Mouse (Mus musculus) heart, postnatal 0 days (tissue): ENCODE results near the gene Ostf1. TPM values are rescaled to one million over a fixed set of nuclear protein-coding genes. Genes with fewer than 3 reads are reported as not detected.
A peak's percentile ranks its signal among the peaks of the same experiment; 100 is the strongest.

Source experiments
- ATAC-seq: fragments of 200-750 bp; cut with Nextera tagmentation; 2 replicates; pipeline ENCODE4 v1.8.0; 2017; ENCODE audit warnings: low read depth, moderate number of reproducible peaks, moderate library complexity; ENCODE audit not compliant: insufficient read depth
- DNase-seq: peaks from one replicate; pipeline ENCODE4 v3.0.0-alpha.2; 2016; ENCODE audit warnings: low spot score
- H3K27ac ChIP-seq: fragments of 300-500 bp; sonication (generic); 2 replicates; pipeline ENCODE4 v1.5.1; 2014; ENCODE audit warnings: low read depth, mild to moderate bottlenecking
- H3K27me3 ChIP-seq: fragments of 300-500 bp; sonication (generic); 2 replicates; pipeline ENCODE4 v1.6.1; 2014; ENCODE audit warnings: low read length, mixed read lengths; ENCODE audit not compliant: control insufficient read depth, insufficient read depth
- H3K36me3 ChIP-seq: fragments of 300-500 bp; sonication (generic); replicated peaks from 2 replicates; pipeline ENCODE4 v1.6.1; 2014; ENCODE audit warnings: low read length, mixed read lengths; ENCODE audit not compliant: control insufficient read depth, insufficient read depth
- H3K4me1 ChIP-seq: fragments of 300-500 bp; sonication (generic); 2 replicates; pipeline ENCODE4 v1.6.1; 2014; ENCODE audit warnings: antibody characterized with exemption; ENCODE audit not compliant: control insufficient read depth, insufficient read depth
- H3K4me2 ChIP-seq: fragments of 300-500 bp; sonication (generic); 2 replicates; pipeline ENCODE4 v1.6.1; 2014; ENCODE audit warnings: low read depth, mild to moderate bottlenecking, low read length, moderate library complexity
- H3K4me3 ChIP-seq: fragments of 300-500 bp; sonication (generic); 2 replicates; pipeline ENCODE4 v1.5.1; 2014; ENCODE audit warnings: low read depth, low read length
- H3K9ac ChIP-seq: fragments of 300-500 bp; sonication (generic); replicated peaks from 2 replicates; pipeline ENCODE4 v1.6.1; 2014; ENCODE audit warnings: low read depth, low read length, mixed read lengths
- H3K9me3 ChIP-seq: fragments of 300-500 bp; sonication (generic); replicated peaks from 2 replicates; pipeline ENCODE4 v1.6.1; 2016; ENCODE audit warnings: low read length; ENCODE audit not compliant: control insufficient read depth
- CTCF ChIP-seq: IDR thresholded peaks from 2 replicates; pipeline ENCODE4 v1.5.1; 2016; ENCODE audit warnings: antibody characterized with exemption, control low read depth, low read depth
- EP300 ChIP-seq: IDR thresholded peaks from 2 replicates; pipeline ENCODE4 v1.6.1; 2016; ENCODE audit warnings: antibody characterized with exemption, low read depth
- WGBS: fragments of 180-500 bp; shearing (Covaris S2); extraction: QIAGEN DNeasy Blood & Tissue Kit; methylation state at CpG from one replicate; pipeline ENCODE4 v1.1.7; 2014; 5-methylcytosine and 5-hydroxymethylcytosine counted together
- polyA plus RNA-seq: library from polyadenylated mRNA; unstranded; fragments of >200 nt; fragmentation: Nextera tagmentation; extraction: Ambion mirVana; gene quantifications from 2 replicates; pipeline ENCODE4 v1.2.1, GENCODE M21; 2015
- total RNA-seq: library from RNA; depleted of rRNA; stranded (reverse); fragments of >200 nt; gene quantifications from 2 replicates; pipeline ENCODE4 v1.2.3, GENCODE M21; 2014; ENCODE audit warnings: low replicate concordance; rRNA removed

Ostf1 gene
- total and polyA plus RNA-seq, 2 experiments from 2014 or later, result 82.7 to 89.3 TPM

DNA sequence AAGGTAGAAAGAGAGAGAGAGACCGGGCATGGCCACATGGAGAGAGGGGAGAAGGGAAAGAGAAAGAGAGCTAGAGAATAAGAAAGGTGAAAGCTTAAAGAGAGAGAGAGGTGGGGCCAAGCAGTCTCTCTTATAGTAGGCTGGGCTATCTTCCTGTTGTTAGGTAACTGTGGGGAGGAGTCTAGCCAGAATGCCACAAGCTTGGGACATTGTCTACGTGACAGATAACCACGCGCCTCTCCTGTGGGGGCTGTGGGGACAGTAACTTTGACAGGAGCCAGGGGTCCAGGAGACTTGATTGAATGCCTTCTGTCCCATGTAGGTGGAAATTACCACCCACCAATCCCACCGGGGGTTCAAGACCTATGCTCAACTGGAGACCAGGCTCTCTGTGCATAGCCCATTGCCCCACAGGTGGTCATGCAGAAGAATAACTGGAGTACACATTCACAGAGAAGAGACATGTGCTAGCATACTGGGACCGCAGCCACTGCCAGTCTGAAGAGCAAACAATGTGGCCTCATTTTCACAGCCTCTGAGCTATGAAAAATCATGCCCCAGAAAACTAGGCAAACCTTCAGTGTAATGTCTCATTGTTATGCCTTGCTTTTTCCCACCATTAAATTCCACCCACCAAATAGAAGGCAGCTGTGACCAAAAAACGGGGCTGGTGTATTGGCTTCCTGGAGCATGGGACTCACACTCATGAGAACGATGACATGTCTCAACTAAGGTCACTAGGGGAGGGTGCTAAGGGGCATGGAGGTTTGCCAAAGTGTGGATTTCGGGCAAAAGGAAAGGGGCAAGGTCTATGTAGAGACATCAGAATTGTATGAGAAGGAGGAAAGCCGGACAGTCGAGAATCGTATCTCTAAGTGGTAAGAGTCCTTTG, 63.4 kb downstream of the Ostf1 start:
- no peaks in the 10 kb centered on the region for H3K4me1 ChIP-seq
- H3K36me3 ChIP-seq, result no peaks in the 10 kb centered on the region
- no peak overlapping the region for H3K9ac ChIP-seq
- H3K4me3 ChIP-seq, result no peak overlapping the region
- WGBS, result 83% methylated on average over 12 of the region's 12 CpGs
- H3K4me2 ChIP-seq, result no peak overlapping the region
- ATAC-seq, result no peak
- H3K9me3 ChIP-seq, result no peaks in the 10 kb centered on the region
- TF ChIP-seq CTCF, result no peak
- TF ChIP-seq EP300, result no peak
- H3K27me3 ChIP-seq, result no peaks in the 10 kb centered on the region
- DNase-seq, result no peak
- no peak overlapping the region for H3K27ac ChIP-seq

DNA sequence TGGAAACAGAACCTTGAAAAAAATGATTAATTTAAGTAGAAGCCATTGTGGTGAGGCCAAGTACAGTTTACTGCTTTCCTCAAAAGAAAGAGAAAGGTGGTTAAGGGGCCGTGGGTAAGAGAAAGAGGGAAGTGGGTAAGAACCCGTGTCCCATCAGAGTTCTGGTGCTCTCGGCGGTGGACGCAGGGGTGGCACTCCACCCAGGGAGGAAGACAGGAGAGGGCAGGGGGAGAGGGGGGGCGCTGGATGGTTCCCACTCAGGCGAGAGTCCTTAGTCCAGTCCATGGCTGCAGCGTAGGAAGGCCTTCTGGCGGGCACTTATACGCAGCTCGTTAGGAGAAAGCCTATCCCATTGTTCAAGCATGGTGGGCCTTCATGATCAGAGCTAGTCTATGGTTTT, 64.1 kb downstream of the Ostf1 start:
- no peaks in the 10 kb centered on the region for H3K9me3 ChIP-seq
- H3K27me3 ChIP-seq, result no peaks in the 10 kb centered on the region
- no peak for ATAC-seq
- TF ChIP-seq CTCF (no peak), EP300 (no peak)
- no peaks in the 10 kb centered on the region for H3K36me3 ChIP-seq
- H3K9ac ChIP-seq, result no peak overlapping the region
- no peak overlapping the region for H3K27ac ChIP-seq
- no peak overlapping the region for H3K4me2 ChIP-seq
- no peak overlapping the region for H3K4me3 ChIP-seq
- H3K4me1 ChIP-seq, result no peaks in the 10 kb centered on the region
- no peak for DNase-seq
- 88% methylated on average over 11 of the region's 11 CpGs for WGBS

DNA sequence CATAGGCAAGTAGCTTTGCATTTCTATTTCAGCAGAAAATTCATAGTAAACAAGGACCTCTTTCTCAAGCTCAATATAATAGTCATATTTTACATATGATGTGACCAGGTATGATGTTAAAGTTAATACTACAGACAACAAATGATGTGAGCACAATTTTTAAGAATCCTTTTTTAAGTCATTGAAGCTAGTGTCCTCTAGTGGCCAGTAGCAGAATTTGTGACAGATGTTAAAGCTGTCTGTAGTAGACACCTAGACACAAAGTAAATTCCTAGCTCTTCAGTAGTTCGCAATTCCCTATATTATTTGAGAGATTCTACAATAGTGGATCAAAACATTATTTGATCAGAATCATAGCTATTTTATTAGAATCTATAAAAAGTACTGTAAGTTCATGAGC, 73.9 kb downstream of the Ostf1 start:
- DNase-seq (no peak), ATAC-seq (no peak)
- Histone ChIP-seq H3K9ac (no peak overlapping the region), H3K9me3 (no peaks in the 10 kb centered on the region), H3K27ac (no peak overlapping the region), H3K4me3 (no peak overlapping the region), H3K4me1 (no peaks in the 10 kb centered on the region), H3K4me2 (no peak overlapping the region), H3K27me3 (no peaks in the 10 kb centered on the region), H3K36me3 (no peaks in the 10 kb centered on the region)
- 61% methylated on average over 1 of the region's 1 CpGs for WGBS
- TF ChIP-seq CTCF (peak; percentile 51), EP300 (no peak)

- H3K4me2 ChIP-seq, result no peak overlapping the region
- no peaks in the 10 kb centered on the region for H3K4me1 ChIP-seq
- H3K27ac ChIP-seq, result no peak overlapping the region
- WGBS, result 82% methylated on average over 2 of the region's 2 CpGs
- no peaks in the 10 kb centered on the region for H3K27me3 ChIP-seq
- H3K9me3 ChIP-seq, result no peaks in the 10 kb centered on the region
- no peak overlapping the region for H3K9ac ChIP-seq
- ATAC-seq (no peak), DNase-seq (no peak)
- no peak overlapping the region for H3K4me3 ChIP-seq
- H3K36me3 ChIP-seq, result no peaks in the 10 kb centered on the region
- TF ChIP-seq CTCF (no peak), EP300 (no peak)
Measured at GRCm38 (mm10) chr19:18555645-18556044, 76.0 kb downstream of the Ostf1 start.

- H3K4me2 ChIP-seq, result no peak overlapping the region
- H3K9ac ChIP-seq, result no peak overlapping the region
- no peaks in the 10 kb centered on the region for H3K9me3 ChIP-seq
- DNase-seq (peak; percentile 55), ATAC-seq (no peak)
- H3K4me3 ChIP-seq, result no peak overlapping the region
- no peaks in the 10 kb centered on the region for H3K4me1 ChIP-seq
- WGBS, result 11% methylated on average over 4 of the region's 4 CpGs
- TF ChIP-seq CTCF (peak; percentile 87), EP300 (no peak)
- H3K27ac ChIP-seq, result no peak overlapping the region
- no peaks in the 10 kb centered on the region for H3K27me3 ChIP-seq
- no peaks in the 10 kb centered on the region for H3K36me3 ChIP-seq
Measured at GRCm38 (mm10) chr19:18548668-18549067, 83.0 kb downstream of the Ostf1 start.

Other genes with a start within 250 kb of the Ostf1 start
- 1.6 and 13.8 TPM in 2 replicates for gene Nmrk1, start 127 bp upstream of the Ostf1 start, total RNA-seq
- 6.7 TPM in 2 replicates for gene Nmrk1, start 127 bp upstream of the Ostf1 start, polyA plus RNA-seq
- gene Carnmt1, start 38.9 kb upstream of the Ostf1 start, total RNA-seq, result 15.3 and 24.6 TPM in 2 replicates
- 28.6 and 30.9 TPM in 2 replicates for gene Carnmt1, start 38.9 kb upstream of the Ostf1 start, polyA plus RNA-seq
- 16.9 and 33.9 TPM in 2 replicates for gene D030056L22Rik, start 81.4 kb upstream of the Ostf1 start, total RNA-seq
- gene D030056L22Rik, start 81.4 kb upstream of the Ostf1 start, polyA plus RNA-seq, result 14.6 and 18.8 TPM in 2 replicates
- 1.4 TPM in 1 of 2 replicates, not detected in the other for gene Trpm6, start 118.2 kb upstream of the Ostf1 start, total RNA-seq
- 0.15 and 0.20 TPM in 2 replicates for gene Trpm6, start 118.2 kb upstream of the Ostf1 start, polyA plus RNA-seq